Mouse (Mus musculus) forebrain, postnatal 0 days (tissue): ENCODE data around the gene Lrrk2. TPM values are rescaled to one million over a fixed set of nuclear protein-coding genes. Genes with fewer than 3 reads are reported as not detected.

ENCODE experiments used
- ATAC-seq: fragments of 200-750 bp; cut with Nextera tagmentation; 2 replicates; pipeline ENCODE4 v1.8.0; 2017; ENCODE audit warnings: mild to moderate bottlenecking, moderate library complexity
- DNase-seq: peaks from one replicate; pipeline ENCODE4 v3.0.0-alpha.2; 2015
- H3K27ac ChIP-seq: fragments of 300-500 bp; sonication (generic); 2 replicates; pipeline ENCODE4 v1.5.1; 2014; ENCODE audit warnings: low read depth, mild to moderate bottlenecking, antibody characterized with exemption, low read length, moderate library complexity, mixed read lengths
- H3K27me3 ChIP-seq: fragments of 300-500 bp; sonication (generic); 2 replicates; pipeline ENCODE4 v1.6.1; 2014; ENCODE audit warnings: mild to moderate bottlenecking, low read length, mixed read lengths; ENCODE audit not compliant: insufficient read depth
- H3K36me3 ChIP-seq: fragments of 300-500 bp; sonication (generic); 2 replicates; pipeline ENCODE4 v1.6.1; 2014; ENCODE audit warnings: mild to moderate bottlenecking, moderate library complexity; ENCODE audit not compliant: insufficient read depth
- H3K4me1 ChIP-seq: fragments of 300-500 bp; sonication (generic); 2 replicates; pipeline ENCODE4 v1.6.1; 2014; ENCODE audit warnings: antibody characterized with exemption; ENCODE audit not compliant: insufficient read depth
- H3K4me2 ChIP-seq: fragments of 300-500 bp; sonication (generic); 2 replicates; pipeline ENCODE4 v1.6.1; 2014; ENCODE audit warnings: low read depth, mild to moderate bottlenecking, moderate library complexity
- H3K4me3 ChIP-seq: fragments of 300-500 bp; sonication (generic); 2 replicates; pipeline ENCODE4 v1.5.1; 2014; ENCODE audit warnings: low read depth, low read length, mixed read lengths
- H3K9ac ChIP-seq: fragments of 300-500 bp; sonication (generic); 2 replicates; pipeline ENCODE4 v1.6.1; 2014; ENCODE audit warnings: mild to moderate bottlenecking
- H3K9me3 ChIP-seq: fragments of 300-500 bp; sonication (generic); 2 replicates; pipeline ENCODE4 v1.6.1; 2016; ENCODE audit warnings: low read length
- CTCF ChIP-seq: sonication (generic); IDR thresholded peaks from 2 replicates; pipeline ENCODE4 v1.5.1; 2016; ENCODE audit warnings: antibody characterized with exemption, control low read depth, low read depth
- WGBS: fragments of 180-500 bp; shearing (Covaris S2); extraction: QIAGEN DNeasy Blood & Tissue Kit; methylation state at CpG from one replicate; pipeline ENCODE4 v1.1.7; 2014; 5-methylcytosine and 5-hydroxymethylcytosine counted together
- polyA plus RNA-seq: library from polyadenylated mRNA; unstranded; fragments of >200 nt; fragmentation: Nextera tagmentation; extraction: Ambion mirVana; gene quantifications from 2 replicates; pipeline ENCODE4 v1.2.1, GENCODE M21; 2015
- total RNA-seq: library from RNA; depleted of rRNA; stranded (reverse); fragments of >200 nt; gene quantifications from 2 replicates; pipeline ENCODE4 v1.2.3, GENCODE M21; 2014; rRNA removed

The Lrrk2 gene
- total RNA-seq (4.2 and 4.5 TPM in 2 replicates), polyA plus RNA-seq (1.1 and 1.7 TPM in 2 replicates)

GRCm38 (mm10) chr15:91672645-91673568, at the start of gene Lrrk2:
Lrrk2 (plus strand) TSS chr15:91673175.
- Histone ChIP-seq H3K4me1 (no peaks in the 10 kb centered on the region), H3K36me3 (no peaks in the 10 kb centered on the region), H3K9ac (peak within 1 kb of the TSS; percentile 55), H3K4me2 (peak within 1 kb of the TSS; percentile 66), H3K4me3 (peak within 1 kb of the TSS; percentile 49), H3K9me3 (no peaks in the 10 kb centered on the region), H3K27ac (peak within 1 kb of the TSS; percentile 17; the same call in 1 of the 2 replicates), H3K27me3 (no peaks in the 10 kb centered on the region)
- 2% methylated on average over 39 of the region's 40 CpGs for WGBS
- ATAC-seq (peak; percentile 99), DNase-seq (peak; percentile 59)
- peak; percentile 22; the same call in 1 of the 2 replicates for TF ChIP-seq CTCF

GRCm38 (mm10) chr15:91624475-91624874, 48.5 kb upstream of the Lrrk2 start:
- TF ChIP-seq CTCF, result no peak
- Histone ChIP-seq H3K36me3 (no peaks in the 10 kb centered on the region), H3K27me3 (no peaks in the 10 kb centered on the region), H3K9me3 (no peaks in the 10 kb centered on the region), H3K27ac (no peak overlapping the region), H3K4me3 (no peak overlapping the region), H3K9ac (no peak overlapping the region), H3K4me2 (no peak overlapping the region), H3K4me1 (no peaks in the 10 kb centered on the region)
- WGBS, result 92% methylated on average over 2 of the region's 2 CpGs
- ATAC-seq (no peak), DNase-seq (no peak)

- WGBS, result 84% methylated on average over 3 of the region's 3 CpGs
Observed at GRCm38 (mm10) chr15:91629137-91629536, 43.8 kb upstream of the Lrrk2 start.

GRCm38 (mm10) chr15:91632473-91632872, 40.5 kb upstream of the Lrrk2 start:
- ATAC-seq (no peak), DNase-seq (no peak)
- Histone ChIP-seq H3K36me3 (no peaks in the 10 kb centered on the region), H3K9me3 (no peaks in the 10 kb centered on the region), H3K4me1 (no peaks in the 10 kb centered on the region), H3K4me3 (no peak overlapping the region), H3K9ac (no peak overlapping the region), H3K27me3 (no peaks in the 10 kb centered on the region), H3K27ac (no peak overlapping the region), H3K4me2 (no peak overlapping the region)
- no peak for TF ChIP-seq CTCF
- 88% methylated on average over 4 of the region's 4 CpGs for WGBS

More at GRCm38 (mm10) chr15:91629137-91629536, 43.8 kb upstream of the Lrrk2 start:
- no peaks in the 10 kb centered on the region for H3K4me1 ChIP-seq
- DNase-seq (no peak), ATAC-seq (no peak)
- no peak overlapping the region for H3K27ac ChIP-seq
- no peaks in the 10 kb centered on the region for H3K27me3 ChIP-seq
- no peak overlapping the region for H3K4me2 ChIP-seq
- TF ChIP-seq CTCF, result no peak
- H3K9me3 ChIP-seq, result no peaks in the 10 kb centered on the region
- no peak overlapping the region for H3K9ac ChIP-seq
- H3K36me3 ChIP-seq, result no peaks in the 10 kb centered on the region
- H3K4me3 ChIP-seq, result no peak overlapping the region

GRCm38 (mm10) chr15:91633051-91633450, 39.9 kb upstream of the Lrrk2 start:
- Histone ChIP-seq H3K36me3 (no peaks in the 10 kb centered on the region), H3K9ac (no peak overlapping the region), H3K4me3 (no peak overlapping the region), H3K9me3 (no peaks in the 10 kb centered on the region), H3K4me2 (no peak overlapping the region), H3K27me3 (no peaks in the 10 kb centered on the region), H3K27ac (no peak overlapping the region), H3K4me1 (no peaks in the 10 kb centered on the region)
- no peak for DNase-seq
- ATAC-seq, result no peak
- no peak for TF ChIP-seq CTCF
- 73% methylated on average over 9 of the region's 9 CpGs for WGBS

- H3K9ac ChIP-seq, result no peak overlapping the region
- H3K9me3 ChIP-seq, result no peaks in the 10 kb centered on the region
- no peaks in the 10 kb centered on the region for H3K36me3 ChIP-seq
- H3K27ac ChIP-seq, result no peak overlapping the region
- TF ChIP-seq CTCF, result no peak
- H3K27me3 ChIP-seq, result no peaks in the 10 kb centered on the region
- no peak overlapping the region for H3K4me3 ChIP-seq
- no peak for ATAC-seq
- DNase-seq, result no peak
- no peaks in the 10 kb centered on the region for H3K4me1 ChIP-seq
- H3K4me2 ChIP-seq, result no peak overlapping the region
- WGBS, result 74% methylated on average over 6 of the region's 6 CpGs
Observed at GRCm38 (mm10) chr15:91633806-91634205, 39.2 kb upstream of the Lrrk2 start.

GRCm38 (mm10) chr15:91634236-91634635, 38.7 kb upstream of the Lrrk2 start:
- WGBS, result 79% methylated on average over 8 of the region's 8 CpGs
- H3K27ac ChIP-seq, result no peak overlapping the region
- no peaks in the 10 kb centered on the region for H3K36me3 ChIP-seq
- no peak overlapping the region for H3K9ac ChIP-seq
- DNase-seq (no peak), ATAC-seq (no peak)
- H3K4me2 ChIP-seq, result no peak overlapping the region
- no peaks in the 10 kb centered on the region for H3K4me1 ChIP-seq
- no peaks in the 10 kb centered on the region for H3K9me3 ChIP-seq
- no peak for TF ChIP-seq CTCF
- H3K4me3 ChIP-seq, result no peak overlapping the region
- H3K27me3 ChIP-seq, result no peaks in the 10 kb centered on the region
